Mouse (Mus musculus): ENCODE measurements around the gene Gm18596.
"Not testable (repeated sequence)": the region's sequence is repeated elsewhere in the genome, so short reads cannot be mapped to it uniquely, and the experiment has no call there.

Gene Gm18596

DNA sequence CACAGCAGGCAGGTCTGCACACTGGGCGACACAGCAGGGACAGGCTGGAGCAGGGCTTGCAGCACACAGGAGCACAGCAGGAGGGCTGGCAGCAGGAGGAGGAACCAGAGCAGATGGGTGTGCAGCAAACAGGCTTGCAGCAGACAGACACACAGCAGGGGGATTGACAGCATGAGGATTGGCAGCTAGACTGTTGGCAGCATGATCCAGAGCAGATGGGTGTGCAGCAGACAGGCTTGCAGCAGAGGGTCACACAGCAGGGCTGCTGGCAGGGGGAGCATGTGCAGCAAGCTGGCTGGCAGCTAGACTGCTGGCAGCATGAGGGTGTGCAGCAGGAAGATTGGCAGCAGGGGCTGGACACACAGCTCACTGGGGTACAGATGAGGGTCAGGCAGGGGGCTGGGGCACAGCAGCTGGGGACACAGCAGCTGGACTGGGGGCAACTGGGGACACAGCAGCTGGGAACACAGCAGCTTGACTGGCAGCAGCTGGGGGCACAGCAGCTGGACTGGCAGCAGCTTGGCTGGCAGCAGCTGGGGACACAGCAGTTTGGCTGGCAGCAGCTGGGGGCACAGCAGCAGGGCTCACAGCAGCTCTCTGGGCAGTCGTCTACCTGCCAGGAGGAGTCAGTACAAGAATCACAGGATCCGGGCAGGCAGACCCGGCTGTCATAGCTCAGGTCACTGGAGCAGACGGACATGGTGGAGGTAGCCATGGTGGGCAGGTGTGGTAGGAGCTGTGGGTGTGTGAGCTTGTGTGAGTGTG, at the start of gene Gm18596:
TSS of gene Gm18596 (minus strand) at position 715 of the 765 bp plus-strand sequence.
- TF ChIP-seq GATA4 (IDR thresholded peaks at IDR 0.05; ENCODE audit: insufficient replicate concordance, low read length), result not testable (repeated sequence)

DNA sequence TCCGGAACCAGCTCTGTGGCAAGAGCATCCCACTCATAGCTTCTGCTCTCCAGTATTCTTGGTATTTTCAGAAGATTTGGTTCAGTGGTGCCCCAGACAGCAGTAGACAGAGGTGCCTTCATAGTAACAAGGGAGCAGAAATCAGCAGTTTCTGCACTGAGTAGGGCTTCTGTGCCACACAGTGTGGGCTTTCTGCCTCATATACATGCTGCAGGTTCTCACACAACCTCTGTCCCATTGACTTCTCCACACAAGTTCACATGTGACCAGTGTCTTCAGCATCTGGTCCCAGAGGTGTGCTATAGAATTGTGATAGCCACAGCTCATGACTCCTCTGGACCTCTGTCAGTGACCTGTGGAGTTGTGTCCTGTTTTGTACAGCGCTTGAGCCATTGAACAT, 46.2 kb upstream of the Gm18596 start:
- no peak for TF ChIP-seq GATA4 (IDR thresholded peaks at IDR 0.05; ENCODE audit: insufficient replicate concordance, low read length)

DNA sequence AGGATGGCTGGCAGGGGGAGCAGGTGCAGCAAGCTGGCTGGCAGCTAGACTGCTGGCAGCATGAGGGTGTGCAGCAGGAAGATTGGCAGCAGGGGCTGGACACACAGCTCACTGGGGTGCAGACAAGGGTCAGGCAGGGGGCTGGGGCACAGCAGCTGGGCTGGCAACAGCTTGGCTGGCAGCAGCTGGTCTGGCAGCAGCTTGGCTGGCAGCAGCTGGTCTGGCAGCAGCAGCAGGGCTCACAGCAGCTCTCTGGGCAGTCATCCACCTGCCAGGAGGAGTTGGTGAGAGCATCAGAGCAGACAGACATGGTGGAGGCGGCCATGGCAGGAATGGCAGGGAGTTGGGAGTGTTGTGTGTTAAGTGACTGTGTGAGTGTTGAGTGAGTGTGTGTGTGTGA, 45.4 kb upstream of the Gm18596 start, which contains the start of gene Gm7137:
TSS of gene Gm7137 (minus strand) at position 325 of the 400 bp plus-strand sequence.
- TF ChIP-seq GATA4 (IDR thresholded peaks at IDR 0.05; ENCODE audit: insufficient replicate concordance, low read length), result not testable (repeated sequence)

DNA sequence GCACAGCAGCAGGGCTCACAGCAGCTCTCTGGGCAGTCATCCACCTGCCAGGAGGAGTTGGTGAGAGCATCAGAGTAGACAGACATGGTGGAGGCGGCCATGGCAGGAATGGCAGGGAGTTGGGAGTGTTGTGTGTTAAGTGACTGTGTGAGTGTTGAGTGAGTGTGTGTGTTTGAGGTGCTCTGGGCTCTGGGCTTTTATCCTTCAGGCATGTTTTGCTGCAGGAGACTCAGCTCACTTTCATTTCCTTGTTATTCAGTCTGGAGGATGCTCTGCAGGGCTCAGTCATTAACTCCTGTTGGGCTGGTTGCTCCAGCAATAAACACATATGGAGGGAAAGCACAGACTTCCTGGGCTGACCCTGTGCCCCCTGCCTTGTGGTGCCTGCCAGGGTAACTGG, 40.0 kb upstream of the Gm18596 start, which contains the start of gene Gm3250:
TSS of gene Gm3250 (minus strand) at position 101 of the 400 bp plus-strand sequence.
- not testable (repeated sequence) for TF ChIP-seq GATA4 (IDR thresholded peaks at IDR 0.05; ENCODE audit: insufficient replicate concordance, low read length)

DNA sequence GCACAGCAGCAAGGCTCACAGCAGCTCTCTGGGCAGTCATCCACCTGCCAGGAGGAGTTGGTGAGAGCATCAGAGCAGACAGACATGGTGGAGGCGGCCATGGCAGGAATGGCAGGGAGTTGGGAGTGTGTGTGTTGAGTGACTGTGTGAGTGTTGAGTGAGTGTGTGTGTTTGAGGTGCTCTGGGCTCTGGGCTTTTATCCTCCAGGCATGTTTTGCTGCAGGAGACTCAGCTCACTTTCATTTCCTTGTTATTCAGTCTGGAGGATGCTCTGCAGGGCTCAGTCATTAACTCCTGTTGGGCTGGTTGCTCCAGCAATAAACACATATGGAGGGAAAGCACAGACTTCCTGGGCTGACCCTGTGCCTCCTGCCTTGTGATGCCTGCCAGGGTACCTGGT, 34.4 kb upstream of the Gm18596 start, which contains the start of gene Gm7138:
TSS of gene Gm7138 (minus strand) at position 101 of the 400 bp plus-strand sequence.
- not testable (repeated sequence) for TF ChIP-seq GATA4 (IDR thresholded peaks at IDR 0.05; ENCODE audit: insufficient replicate concordance, low read length)

DNA sequence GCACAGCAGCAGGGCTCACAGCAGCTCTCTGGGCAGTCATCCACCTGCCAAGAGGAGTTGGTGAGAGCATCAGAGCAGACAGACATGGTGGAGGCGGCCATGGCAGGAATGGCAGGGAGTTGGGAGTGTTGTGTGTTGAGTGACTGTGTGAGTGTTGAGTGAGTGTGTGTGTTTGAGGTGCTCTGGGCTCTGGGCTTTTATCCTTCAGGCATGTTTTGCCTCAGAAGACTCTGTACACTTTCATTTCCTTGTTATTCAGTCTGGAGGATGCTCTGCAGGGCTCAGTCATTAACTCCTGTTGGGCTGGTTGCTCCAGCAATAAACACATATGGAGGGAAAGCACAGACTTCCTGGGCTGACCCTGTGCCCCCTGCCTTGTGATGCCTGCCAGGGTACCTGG, 28.8 kb upstream of the Gm18596 start, which contains the start of gene Gm3238:
TSS of gene Gm3238 (minus strand) at position 101 of the 400 bp plus-strand sequence.
- TF ChIP-seq GATA4 (IDR thresholded peaks at IDR 0.05; ENCODE audit: insufficient replicate concordance, low read length), result not testable (repeated sequence)

DNA sequence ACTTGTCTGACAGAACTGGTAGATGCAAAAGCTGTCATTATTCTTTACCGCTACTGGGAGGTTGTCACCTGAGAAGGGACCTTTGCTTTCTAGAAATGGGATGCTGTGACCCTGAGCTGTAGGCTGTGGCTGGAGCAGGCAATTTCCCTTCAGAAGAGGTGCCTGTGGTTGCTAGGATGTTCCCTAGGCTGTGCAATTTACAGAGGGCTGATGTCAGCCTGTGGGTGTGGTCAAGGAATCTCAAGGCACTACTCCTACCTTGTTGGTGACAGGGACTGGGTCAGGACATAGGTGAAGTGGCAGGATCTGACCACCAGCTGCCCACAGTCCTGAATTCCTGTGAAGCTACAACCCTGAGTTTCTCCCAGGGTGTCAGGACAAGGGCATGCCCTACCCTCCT, 27.3 kb upstream of the Gm18596 start:
- TF ChIP-seq GATA4 (IDR thresholded peaks at IDR 0.05; ENCODE audit: insufficient replicate concordance, low read length), result no peak

DNA sequence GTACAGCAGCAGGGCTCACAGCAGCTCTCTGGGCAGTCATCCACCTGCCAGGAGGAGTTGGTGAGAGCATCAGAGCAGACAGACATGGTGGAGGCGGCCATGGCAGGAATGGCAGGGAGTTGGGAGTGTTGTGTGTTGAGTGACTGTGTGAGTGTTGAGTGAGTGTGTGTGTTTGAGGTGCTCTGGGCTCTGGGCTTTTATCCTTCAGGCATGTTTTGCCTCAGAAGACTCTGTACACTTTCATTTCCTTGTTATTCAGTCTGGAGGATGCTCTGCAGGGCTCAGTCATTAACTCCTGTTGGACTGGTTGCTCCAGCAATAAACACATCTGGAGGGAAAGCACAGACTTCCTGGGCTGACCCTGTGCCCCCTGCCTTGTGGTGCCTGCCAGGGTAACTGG, 17.1 kb upstream of the Gm18596 start, which contains the start of gene Gm3233:
TSS of gene Gm3233 (minus strand) at position 101 of the 400 bp plus-strand sequence.
- TF ChIP-seq GATA4 (IDR thresholded peaks at IDR 0.05; ENCODE audit: insufficient replicate concordance, low read length), result not testable (repeated sequence)

DNA sequence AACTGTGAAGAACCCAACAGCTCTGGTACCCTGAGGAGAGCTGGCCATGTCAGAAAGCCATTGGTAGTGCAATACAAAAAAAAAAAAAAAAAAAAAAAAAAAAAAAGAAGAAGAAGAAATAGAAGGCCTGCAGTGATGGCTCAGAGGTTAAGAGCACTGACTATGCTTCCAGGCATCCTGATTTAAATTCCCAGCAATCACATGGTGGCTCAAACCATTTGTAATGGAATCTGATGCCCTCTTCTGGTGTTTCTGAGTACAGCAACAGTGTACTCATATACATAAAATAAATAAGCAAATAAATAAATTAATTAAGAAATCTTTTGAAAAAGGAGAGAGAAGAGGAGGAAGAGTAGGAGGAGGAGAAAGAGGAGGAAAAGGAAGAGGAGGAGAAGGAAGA, 11.0 kb upstream of the Gm18596 start:
- TF ChIP-seq GATA4 (IDR thresholded peaks at IDR 0.05; ENCODE audit: insufficient replicate concordance, low read length), result no peak

DNA sequence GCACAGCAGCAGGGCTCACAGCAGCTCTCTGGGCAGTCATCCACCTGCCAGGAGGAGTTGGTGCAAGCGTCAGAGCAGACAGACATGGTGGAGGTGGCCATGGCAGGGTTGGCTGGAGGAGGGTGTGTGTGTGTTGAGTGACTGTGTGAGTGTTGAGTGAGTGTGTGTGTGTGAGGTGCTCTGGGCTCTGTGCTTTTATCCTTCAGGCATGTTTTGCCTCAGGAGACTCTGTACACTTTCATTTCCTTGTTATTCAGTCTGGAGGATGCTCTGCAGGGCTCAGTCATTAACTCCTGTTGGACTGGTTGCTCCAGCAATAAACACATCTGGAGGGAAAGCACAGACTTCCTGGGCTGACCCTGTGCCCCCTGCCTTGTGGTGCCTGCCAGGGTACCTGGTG, 8.8 kb upstream of the Gm18596 start, which contains the start of gene Gm9736:
TSS of gene Gm9736 (minus strand) at position 101 of the 400 bp plus-strand sequence.
- TF ChIP-seq GATA4 (IDR thresholded peaks at IDR 0.05; ENCODE audit: insufficient replicate concordance, low read length), result not testable (repeated sequence)

DNA sequence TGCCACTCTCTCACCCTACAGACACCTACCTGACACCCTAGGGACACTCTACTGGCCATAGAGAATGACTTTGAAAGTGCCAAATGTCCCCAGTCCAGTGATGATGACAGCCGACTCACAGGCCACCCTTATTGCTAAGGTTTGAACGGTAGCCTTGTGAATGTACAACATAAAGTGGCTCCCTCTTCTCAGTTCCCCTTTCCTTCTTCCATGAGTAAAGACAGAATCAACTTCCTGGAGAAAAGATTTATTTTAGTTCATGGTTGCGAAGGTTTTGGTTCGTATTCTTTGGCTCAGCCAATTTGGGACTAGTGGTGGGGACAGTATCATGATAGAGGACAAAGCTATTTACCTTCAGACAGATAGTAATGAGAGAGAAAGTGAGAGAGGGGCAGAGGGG, 3.5 kb downstream of the Gm18596 start:
- TF ChIP-seq GATA4 (IDR thresholded peaks at IDR 0.05; ENCODE audit: insufficient replicate concordance, low read length), result no peak

DNA sequence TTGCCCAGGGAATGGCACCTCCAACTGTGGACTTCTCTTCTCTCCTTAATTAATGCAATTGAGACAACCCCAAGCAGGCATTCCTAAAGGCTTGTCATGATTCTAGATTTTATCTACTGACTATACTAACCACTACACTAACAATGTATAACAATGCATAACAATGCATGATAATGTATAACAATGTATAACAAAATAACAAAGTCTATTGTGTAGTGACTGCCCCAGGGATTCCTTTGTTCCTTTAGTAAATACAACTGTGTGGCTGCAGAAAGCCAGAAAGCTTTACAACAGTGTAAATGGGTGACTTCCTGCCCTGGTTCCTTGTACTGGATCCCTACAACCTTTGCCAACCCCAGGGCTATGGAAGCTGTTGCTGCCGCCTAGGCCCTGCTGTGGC, 6.5 kb downstream of the Gm18596 start:
- no peak for TF ChIP-seq GATA4 (IDR thresholded peaks at IDR 0.05; ENCODE audit: insufficient replicate concordance, low read length)

DNA sequence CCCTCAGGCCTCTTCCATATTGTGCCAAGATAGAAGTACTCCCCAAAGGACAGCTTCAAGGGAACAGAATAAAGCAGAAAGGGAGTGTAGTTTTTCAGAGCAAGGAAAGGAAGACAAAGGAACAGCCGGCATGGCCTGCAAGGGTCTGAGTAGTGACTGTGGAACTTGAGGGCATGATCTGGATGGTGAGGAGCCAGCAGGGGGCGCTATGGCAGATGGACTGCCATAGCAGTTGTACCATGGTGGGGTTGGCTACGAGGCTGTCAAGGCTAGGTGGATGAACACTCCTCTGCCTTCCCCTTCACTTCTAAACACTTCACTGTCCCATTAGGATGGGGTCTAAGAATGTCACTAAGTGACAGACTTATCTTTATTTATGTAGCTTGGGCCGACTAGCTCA, 13.2 kb downstream of the Gm18596 start:
- TF ChIP-seq GATA4 (IDR thresholded peaks at IDR 0.05; ENCODE audit: insufficient replicate concordance, low read length), result no peak

DNA sequence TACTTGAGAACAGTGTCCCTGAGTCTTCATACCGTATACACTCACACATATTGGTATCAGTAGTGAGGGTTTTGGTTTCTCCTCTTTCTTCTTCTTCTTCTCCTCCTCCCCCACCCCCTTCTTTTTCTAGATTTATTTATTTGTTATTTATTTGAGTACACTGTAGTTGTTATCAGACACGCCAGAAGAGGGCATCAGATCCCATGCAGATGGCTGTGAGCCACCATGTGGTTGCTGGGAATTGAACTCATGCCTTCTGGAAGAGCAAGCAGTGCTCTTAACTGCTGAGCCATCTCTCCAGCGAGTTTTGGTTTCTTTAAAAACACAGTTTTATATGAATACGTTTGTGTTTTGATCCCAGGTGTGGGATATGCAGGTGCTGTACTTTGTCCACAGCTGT, 14.2 kb downstream of the Gm18596 start:
- TF ChIP-seq GATA4 (IDR thresholded peaks at IDR 0.05; ENCODE audit: insufficient replicate concordance, low read length), result no peak

DNA sequence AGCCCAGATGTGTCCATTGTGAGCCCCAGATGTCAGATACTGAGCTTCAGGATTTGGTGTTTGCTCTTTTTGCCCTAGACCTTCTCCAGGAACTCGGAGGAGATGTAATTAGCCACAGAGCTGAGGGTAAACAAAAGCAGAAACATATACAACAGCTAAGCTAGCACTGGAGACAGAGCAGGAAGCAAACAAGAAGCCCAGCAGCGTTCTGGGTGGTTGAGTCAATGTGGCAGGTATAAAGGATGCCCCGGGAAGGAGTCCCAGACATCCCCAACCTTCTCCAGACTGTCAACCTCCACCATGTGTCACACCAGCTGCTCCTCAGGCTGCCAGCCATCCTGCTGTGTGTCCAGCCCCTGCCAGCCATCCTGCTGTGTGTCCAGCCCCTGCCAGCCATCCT, 16.3 kb downstream of the Gm18596 start, which contains the start of gene Gm10100:
TSS of gene Gm10100 (plus strand) at position 301 of the 400 bp plus-strand sequence.
- no peak for TF ChIP-seq GATA4 (IDR thresholded peaks at IDR 0.05; ENCODE audit: insufficient replicate concordance, low read length)

DNA sequence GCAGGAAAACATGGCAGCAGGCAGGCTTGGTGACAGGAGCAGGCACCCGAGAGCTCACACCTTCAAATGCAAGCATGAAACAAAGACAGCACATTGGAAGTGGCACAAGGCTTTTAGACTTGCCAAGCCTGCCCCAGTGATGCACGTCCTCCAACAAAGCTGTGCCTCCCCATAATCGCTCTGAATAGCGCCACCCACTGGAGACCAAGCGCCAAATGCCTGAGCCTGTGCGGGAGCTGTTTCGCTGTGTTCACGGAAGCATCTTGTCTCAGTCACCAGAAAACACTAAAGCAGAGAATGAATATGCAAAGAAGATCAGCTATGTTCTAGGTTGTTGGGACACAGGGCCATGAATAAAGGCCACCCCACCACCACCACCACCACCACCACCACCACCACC, 17.6 kb downstream of the Gm18596 start:
- no peak for TF ChIP-seq GATA4 (IDR thresholded peaks at IDR 0.05; ENCODE audit: insufficient replicate concordance, low read length)
